Mouse (Mus musculus) urinary bladder, postnatal 10 days (tissue): ENCODE data around the gene Prickle3.
"Not testable (repeated sequence)": the region's sequence is repeated elsewhere in the genome, so short reads cannot be mapped to it uniquely, and the experiment has no call there.

Source experiments
- DNase-seq: peaks from one replicate; pipeline ENCODE4 v3.0.0; 2022; ENCODE audit warnings: low spot score

The Prickle3 gene

DNA sequence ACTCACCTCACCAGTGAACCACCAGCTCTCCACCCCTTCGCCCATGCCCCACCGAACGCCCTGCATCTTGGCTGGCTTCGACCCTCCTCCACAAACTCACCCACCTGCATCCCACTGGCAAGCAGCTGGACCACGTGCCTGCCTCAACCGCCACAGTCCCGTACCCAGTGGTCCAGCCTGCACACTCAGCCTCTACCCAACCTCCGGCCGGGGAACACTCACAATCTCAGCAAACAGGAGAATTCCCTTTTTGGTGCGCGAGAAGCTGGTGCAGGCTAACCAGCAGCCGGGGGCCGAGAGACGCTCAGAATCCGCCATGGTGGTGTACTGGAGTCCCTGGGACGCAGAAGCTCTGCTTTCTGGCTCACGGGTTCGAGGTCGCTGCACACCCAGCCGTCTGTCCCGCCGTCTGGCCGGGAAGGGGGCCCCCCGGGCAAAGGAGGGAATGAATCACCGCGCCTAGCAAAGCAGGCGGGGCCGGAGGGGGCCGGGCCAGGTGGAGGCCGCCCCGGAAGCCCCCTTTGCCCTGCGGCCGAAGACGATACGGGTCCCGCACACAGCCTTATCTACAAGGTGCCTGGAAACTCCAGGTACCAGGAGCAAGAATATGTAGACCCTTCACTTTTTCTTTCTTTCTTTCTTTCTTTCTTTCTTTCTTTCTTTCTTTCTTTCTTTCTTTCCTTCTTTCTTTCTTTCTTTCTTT lies 14.0 kb downstream of the Prickle3 start, which contains the start of gene Plp2:
Gene Plp2 (minus strand): TSS at position 470 of the 703 bp plus-strand sequence.
- DNase-seq = no peak

DNA sequence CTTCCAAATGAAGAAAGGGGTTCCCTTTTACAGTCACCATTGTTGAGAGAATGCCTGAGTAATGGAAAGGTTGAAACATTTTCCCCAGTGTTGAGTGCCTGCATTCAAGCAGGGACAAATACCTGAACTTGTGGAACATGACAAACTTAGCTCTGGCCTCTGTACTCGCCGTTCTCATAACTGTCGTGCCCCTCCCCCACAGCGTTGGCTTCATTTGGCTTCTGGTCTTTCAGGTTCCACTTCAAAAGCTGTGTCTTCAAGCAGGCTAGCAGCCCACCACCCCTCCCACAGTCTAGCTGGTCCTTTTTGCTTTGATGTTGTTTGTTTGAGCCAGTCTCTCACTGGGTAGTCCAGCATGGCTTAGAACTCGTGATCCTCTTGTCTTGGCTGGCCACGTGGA lies 15.7 kb downstream of the Prickle3 start:
- no peak for DNase-seq

DNA sequence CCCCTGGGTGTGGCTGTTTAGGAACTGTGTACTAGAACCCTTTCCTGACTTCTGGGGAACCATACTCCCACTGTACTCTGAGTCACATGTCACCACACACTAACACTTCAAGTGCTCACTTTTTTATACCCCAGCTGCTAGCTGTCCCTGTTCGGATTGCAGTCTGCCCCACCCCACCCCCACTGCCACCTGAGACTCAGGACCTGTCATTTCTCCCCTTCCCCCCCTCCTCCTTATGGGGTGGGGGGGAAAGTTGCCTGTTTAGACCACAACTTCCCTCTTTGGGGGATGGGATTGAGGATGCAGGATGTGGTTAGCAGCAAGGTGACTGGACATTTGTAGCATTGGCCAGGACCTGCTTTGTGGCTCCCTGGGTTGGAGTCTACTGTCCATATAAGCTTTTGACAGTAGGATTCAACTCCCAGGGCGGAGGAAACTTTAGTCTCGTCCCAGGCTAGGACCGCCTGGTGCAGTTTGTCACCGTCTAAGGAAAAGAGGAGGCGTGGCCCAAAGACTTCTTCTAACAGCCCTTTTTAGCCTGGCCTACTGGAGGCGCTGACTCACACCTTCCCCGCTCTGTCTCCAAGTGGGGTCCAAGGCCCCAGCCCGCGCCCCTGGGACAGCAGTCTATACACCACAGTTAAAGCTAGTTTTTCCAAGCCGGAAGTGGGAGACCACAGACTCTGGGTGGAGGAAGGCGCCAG lies 16.7 kb downstream of the Prickle3 start:
- no peak for DNase-seq

DNA sequence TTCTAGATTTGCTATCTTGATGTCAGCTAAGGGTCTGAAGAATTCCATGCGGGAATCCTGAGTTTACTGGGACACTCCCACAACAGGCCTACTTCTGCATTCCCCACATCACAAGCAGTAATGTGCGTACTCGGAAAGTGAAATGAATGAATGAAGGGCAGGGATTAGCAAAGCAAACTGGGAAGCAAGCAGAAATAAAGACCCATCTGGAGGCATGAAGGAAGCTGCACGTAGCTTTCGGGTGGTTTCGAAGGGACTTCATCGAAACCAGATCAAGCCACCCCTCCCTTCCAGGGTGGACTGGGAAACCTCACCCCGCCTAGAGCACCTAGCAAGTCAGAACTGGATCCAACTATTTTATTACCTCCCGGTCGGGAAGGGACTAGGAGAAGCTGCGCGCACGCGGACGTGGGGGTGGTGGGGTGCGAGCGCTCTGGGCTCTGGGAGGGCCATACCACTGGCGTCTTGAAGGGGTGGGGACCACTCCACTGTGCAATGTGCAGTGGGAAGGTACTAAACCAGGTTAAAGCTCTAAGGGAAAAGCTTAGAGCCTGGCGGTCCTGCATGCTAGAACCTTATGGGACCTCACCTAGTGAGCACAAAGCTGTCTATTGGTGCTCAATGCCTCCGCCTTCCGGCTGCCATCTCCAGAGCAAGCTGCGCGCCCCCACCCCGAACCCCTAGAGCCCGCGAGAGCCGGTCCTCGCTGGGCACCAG lies 17.4 kb downstream of the Prickle3 start:
- no peak for DNase-seq

DNA sequence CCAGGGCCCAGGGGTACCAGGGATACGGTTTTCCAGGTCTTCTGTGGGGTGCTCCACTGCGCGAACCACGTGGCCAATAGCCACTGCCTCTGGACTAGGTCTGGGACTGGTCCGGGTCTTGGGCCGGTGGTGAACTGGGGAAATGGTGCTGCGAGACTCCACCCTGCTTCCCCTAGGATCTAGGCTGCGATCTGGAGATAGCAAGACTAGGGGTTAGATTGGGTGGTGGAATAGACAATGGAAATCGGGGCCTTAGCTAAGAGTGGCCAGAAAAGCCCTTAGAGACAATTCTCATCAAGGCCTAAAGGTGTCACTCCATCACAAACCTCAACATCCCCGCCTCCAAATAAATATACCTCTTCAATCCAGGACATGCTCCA lies 17.9 kb downstream of the Prickle3 start:
- no peak for DNase-seq

DNA sequence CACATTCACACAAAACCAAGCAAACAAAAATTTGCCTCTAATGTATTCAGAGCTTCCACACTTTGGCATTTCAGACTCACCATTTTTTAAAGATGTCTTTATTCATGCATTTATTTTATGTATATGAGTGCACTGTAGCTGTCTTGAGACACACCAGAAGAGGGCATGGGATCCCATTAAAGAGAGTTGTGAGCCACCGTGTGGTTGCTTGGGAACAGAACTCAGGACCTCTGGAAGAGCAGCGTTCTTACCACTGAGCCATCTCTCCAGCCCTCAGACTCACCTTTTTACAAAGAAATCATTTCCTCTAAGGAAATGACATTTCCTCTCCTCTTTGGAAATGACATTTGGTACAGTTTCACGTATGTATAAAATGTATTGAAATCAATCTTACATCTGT lies 21.9 kb downstream of the Prickle3 start:
- DNase-seq = no peak

DNA sequence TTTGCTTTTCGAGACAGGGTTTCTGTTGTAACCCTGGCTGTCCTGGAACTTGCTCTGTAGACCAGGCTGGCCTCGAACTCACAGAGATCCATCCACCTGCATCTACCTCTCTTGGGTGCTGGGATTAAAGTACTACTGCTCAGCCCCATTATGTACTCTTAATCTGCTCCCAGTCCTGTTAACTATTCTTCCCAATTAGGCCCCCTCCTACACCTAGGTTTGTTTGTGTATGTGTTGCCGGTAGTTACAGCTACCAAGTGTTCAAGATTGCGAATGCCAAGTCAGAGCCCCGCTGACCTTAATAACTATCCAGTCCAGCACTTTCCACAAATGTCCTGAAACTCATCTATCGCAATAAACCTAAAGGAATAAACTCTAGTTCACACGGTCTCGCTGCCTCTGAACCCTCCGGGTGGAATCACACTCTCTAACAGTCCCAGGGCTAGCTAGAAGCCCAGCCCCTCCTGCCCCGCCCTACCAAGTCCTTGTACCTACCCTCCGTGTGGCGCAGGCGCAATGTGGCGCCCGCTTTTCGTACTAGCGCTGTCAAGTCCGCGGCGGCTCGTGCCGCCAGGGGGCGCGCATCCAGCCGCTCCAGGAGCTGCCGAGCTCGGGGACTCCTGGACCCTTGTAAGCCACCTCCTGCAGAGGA lies 22.5 kb downstream of the Prickle3 start:
- DNase-seq = no peak

DNA sequence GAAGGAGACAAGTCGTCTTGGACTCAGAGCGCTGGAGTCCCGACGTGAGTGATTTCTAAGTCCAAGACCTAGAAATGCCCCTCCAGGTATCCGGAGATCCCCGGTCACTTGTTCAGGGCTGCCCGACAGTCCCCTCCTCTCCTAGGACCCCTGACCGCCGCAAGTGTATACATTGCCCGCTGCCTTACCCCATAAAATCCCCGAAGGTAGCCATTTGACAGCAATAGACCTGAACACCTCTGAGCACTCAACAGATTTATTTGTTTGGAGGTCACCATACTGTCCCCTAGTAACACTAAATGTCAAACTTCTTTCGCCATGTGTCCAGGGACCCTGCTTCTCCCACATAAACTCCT lies 23.0 kb downstream of the Prickle3 start:
- no peak for DNase-seq

DNA sequence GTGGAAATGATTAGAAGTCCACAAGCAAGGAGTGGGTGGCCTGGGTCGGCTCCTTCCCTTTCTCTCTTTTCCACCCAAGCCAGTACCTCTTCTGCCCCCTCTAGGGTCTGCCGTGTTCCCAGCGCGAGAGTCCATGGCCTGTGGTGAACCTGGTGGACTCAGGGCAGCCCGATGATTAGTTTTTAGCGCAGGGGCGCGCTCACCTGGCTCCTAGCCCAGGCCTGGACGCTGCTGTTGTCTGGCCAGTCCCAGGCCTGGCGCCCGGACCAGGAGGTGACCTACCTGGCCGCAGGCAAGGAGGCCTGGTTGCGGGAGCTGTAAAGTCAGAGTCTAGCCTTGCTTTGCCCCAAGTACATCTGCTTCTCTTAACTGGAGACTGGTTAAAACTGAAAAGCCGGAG lies 23.8 kb downstream of the Prickle3 start, which contains the start of gene Magix:
Gene Magix (minus strand): TSS at position 388 of the 400 bp plus-strand sequence.
- no peak for DNase-seq

DNA sequence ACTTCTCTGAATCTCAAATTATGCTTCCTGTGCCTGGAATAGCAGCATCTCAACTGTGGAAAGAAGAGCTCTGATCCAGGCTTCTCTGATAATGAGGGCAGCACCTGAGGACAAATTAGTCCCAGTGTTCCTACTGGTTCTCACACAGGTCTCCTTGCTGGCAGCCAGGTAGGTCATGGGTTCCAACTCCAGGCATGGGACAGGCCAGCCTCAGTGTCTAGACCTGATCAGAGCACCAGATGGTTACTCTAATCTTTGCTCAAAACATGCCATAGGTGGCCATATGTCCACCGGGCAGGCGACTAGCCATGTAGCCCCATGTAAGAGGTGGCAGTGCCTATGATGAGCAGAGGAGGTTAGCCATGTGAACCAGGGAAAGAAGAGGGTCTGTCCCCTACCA lies 31.3 kb downstream of the Prickle3 start:
- DNase-seq = no peak

DNA sequence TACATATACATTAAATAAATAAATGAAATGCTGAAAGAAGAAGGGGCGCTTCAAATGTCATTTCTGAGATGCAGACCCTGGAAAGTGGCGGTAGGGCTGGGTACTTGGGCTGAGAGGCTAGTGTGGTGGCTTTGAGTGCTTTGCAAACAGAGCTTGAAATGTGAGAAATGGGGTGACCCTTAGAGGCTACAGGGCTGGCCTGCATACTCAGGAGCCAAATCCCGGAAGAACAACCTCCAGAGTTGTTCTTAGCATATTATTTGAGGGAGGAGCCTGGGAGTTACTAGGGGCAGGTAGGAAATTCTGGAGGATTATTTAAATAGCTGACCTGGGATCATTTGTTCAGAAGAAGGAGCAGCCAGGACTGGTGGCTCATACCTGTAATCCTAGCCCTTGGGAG lies 33.4 kb downstream of the Prickle3 start:
- DNase-seq = no peak

DNA sequence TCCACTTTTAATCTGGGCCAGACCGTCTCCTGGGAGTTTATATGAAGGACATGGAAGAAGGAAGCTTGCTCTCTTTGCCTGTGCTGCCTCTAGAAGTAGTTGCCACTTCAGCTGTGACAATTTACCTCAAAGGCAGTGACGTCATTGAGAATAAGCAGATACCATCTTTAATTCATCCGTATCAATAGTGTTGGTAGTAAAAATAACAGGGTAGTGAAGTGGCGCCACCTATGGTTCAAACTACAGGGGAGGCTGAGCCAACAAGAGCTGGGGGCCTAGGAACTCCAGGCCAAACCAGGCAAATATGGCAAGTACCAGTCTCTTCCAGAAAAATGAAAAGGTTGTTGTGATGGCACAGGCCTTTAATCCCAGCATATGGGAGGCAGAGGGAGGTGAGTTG lies 35.8 kb downstream of the Prickle3 start:
- DNase-seq = no peak

DNA sequence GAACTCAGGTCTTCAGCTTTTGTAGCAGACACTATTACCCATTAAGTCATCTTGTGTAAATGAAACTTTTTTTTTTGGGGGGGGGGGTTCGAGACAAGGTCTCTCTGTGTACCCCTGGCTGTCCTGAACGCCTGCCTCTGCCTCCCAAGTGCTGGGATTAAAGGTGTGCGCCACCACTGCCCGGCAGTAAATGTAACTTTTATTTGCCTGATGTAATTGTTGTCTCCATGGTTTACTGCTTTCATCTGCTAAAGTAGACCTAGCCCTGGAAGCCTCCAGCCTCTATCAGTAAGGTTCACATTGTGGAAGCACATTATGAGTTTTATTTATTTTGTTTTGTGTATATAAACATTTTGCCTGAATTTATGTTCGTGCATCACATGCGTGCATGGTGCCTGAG lies 39.5 kb downstream of the Prickle3 start:
- no peak for DNase-seq

DNA sequence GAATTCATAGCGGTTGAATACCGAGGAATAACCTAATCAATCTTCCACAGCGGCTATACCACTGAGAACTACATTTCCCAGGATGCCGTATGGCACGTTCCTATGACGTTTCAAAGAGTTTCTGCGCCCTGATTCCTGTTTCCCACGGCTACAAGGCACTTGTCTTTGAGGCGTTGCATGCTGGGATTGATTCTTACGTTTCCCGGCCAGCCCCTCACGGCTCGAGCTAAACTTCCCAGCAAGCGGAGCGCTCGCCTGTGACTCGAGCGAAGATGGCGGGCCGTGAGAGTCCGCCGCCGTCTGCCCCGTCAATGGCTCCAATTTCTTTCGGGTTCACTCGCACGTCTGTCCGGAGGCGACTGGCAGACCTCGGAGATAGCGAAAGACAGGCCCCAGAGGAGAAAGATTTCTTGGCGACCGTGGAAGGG lies 39.9 kb downstream of the Prickle3 start, which contains the start of gene Gpkow:
Gene Gpkow (plus strand): TSS at position 178 of the 428 bp plus-strand sequence.
- peak; percentile 13 for DNase-seq

DNA sequence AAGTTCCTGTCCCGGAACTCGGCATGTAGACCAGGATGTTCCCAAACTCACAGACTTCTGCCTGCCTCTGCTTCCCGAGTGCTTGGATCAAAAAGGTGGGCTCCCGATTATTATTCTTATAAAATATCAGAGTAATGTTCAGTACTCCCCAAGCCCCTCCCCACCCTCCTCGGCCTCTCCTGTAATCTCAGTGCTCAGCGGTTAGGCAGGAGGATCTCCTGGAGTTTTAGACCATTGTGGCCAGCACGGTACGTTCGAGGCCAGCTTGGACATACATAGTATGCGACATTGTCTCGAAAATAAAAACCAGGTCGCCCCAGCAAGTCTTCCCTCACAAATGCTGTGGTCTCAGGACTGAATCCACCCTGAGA lies 56.7 kb downstream of the Prickle3 start:
- DNase-seq = not testable (repeated sequence)

DNA sequence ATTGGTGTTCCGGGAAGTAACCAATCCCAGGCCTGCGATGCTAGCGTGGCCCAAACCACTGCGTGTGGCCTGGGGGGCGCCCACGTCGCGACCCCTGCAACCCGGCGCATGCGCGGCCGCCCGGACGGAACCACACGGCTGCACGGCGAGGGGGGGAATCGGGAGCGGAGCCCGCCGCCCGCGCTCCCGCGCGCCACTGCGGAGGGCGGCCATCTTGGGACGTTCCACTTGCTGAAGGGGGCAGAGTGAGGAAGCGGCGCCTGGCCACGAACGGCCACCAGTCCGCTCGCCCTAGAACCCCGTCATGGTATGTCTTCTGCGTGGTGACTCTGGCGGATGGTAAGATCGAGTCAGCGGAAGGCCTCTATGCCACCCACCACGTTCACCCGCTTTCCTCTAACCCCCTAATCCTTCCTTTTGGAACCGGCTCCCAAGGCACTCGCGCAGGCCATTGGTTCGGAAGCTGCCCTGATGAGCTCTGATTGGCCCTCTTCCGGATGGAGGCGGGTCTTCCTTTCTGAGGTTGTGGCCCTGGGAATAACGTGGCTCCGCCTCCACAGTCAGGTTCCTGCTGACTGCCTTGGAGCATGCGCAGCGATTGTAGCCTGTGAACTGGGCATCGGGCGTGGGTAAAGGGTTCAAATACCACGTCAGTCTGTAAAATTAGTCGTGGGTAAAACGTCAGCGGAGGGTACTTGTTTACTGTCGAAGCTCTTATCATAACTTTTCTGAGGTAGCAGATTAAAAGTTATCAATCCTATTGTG lies 57.3 kb downstream of the Prickle3 start, which contains the start of gene Wdr45:
Gene Wdr45 (plus strand): TSS at position 199 of the 765 bp plus-strand sequence.
- peak; percentile 59 for DNase-seq

DNA sequence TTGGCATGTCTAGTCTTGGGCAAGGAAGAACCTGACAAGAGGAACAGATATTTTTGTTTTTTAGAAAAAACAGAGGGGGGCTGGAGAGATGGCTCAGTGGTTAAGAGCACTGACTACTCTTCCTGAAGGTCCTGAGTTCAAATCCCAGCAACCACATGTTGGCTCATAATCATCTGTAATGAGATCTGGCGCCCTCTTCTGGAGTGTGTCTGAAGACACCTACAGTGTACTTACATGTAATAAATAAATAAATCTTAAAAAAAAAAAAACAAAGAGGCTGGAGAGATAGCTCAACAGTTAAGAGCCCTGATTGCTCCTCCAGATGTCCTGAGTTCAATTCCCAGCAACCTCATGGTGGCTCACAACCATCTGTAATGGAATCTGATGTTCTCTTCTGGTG lies 59.0 kb downstream of the Prickle3 start:
- DNase-seq = not testable (repeated sequence)
